Mouse (Mus musculus): ENCODE data around the gene Galnt12.

- TF ChIP-seq CTCF (IDR thresholded peaks at IDR 0.05; ENCODE audit: extremely low read depth, insufficient read depth, low read length) (no peak), POLR2A (IDR thresholded peaks at IDR 0.05; ENCODE audit: extremely low read depth, insufficient read depth, low read length) (no peak)
Measured at GRCm38 (mm10) chr4:47172314-47172713, 80.6 kb downstream of the Galnt12 start.

All from cortical plate, adult 2 months (tissue).